Mouse (Mus musculus) embryo, embryonic 10.5 days (tissue): ENCODE measurements around the gene Lig1.
"Not testable (repeated sequence)": the region's sequence is repeated elsewhere in the genome, so short reads cannot be mapped to it uniquely, and the experiment has no call there.

Experiments
- DNase-seq: peaks from one replicate; pipeline ENCODE4 v3.0.0-alpha.2; 2015; ENCODE audit warnings: low spot score

Gene Lig1

DNA sequence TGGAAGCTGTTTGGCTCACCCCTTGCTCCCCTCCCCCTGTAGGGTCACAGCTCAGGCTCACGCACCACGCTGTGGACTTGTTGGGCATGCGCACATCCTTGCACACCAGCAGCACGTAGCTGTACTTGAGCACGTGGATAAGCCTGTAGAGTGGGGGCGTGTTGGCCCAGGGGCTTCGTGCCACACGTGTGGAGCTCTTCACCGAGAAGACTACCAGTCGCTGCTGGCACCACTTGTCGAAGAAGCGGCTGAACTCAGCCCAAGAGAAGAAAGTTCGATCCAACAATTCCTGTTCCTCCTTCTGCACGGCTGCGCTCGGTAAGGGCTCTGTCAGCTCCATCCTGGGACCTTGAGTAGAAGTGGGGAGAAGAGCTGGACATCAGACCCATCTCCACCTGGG lies at the start of gene Lig1:
Gene Lig1 (plus strand): TSS at position 203 of the 400 bp plus-strand sequence.
- no peak for DNase-seq

GRCm38 (mm10) chr7:13260746-13261700 lies 16.1 kb upstream of the Lig1 start:
- no peak for DNase-seq

DNA sequence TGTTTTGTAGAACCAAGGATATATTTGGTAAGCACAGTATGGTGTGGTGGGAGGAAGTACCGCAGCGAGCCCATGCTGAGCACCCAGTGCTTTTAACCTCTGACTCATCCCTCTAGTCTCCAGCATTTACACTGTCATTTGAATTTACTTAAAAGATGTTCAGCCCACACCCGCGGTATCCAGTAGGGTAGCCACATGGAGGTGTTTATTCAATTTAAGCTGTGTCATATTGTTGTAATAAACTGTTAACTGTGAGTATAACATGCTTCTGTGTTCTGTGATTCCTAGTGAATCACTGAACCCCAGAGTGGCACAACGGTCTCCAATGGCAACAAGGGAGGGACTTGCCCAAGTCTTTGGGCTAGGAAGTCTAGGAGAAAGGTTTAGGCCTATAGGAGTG lies 13.2 kb upstream of the Lig1 start:
- DNase-seq, result no peak

DNA sequence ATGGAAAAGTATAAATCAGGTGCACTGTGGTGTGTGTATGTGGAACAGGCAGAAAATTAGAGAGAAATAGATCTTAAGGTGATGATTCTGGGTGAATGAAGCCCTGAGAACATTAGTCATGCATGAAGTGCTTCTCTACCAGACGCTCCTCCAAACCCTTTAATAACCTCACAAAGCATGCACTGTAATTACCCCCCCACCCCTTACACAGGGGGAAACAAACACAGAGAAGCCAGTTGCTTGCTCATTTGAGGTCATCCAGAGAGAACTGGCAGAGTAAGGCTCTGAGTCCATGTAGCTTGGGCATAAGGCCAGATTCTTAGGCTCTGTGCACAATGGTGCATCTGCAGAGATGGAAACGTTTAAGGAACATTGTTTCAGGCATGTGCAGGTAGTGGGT lies 12.7 kb upstream of the Lig1 start:
- DNase-seq, result no peak

DNA sequence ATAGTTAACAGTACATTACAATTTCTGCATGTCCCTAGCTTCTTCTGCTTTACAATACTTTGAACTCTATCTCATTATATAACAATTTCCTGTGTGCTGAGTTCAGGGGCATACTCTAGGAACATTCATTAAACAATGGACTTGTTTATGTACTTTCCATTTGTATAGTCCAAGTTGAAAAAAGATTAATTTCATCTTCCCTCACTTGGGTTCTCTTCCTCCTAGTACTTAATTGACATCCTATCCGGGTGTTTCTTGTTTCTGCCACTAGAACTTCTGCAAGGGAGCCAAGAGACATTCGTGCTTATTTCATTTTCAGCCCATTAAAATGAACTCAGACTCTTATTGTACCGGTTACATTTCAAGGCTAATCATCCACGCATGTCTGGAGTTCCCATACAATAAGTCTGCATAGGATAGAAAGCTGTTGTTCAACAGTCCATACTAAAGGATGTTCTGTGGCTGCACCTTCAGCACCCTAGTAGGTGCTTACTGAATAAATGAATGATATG lies 8.3 kb upstream of the Lig1 start:
- DNase-seq, result no peak

DNA sequence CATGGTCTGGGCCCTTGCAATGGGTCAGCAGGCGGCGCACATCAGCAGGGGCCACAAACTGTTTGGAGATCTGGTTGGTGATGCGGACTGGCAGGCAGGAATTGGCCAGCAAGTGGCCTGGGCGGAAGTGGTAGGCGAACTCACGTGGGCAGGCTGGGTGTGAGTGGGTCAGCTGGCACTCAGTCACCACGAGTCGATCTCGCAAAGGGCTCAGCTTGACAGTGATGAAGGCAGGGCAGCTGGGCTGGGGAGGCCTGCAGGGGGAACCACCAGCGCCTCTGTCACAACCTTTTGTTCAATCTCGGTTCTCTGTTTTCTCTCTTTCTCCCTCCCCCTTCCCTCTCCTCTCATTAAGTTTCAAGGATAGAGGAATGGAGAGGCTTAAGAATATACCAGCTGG lies 7.7 kb upstream of the Lig1 start:
- no peak for DNase-seq

DNA sequence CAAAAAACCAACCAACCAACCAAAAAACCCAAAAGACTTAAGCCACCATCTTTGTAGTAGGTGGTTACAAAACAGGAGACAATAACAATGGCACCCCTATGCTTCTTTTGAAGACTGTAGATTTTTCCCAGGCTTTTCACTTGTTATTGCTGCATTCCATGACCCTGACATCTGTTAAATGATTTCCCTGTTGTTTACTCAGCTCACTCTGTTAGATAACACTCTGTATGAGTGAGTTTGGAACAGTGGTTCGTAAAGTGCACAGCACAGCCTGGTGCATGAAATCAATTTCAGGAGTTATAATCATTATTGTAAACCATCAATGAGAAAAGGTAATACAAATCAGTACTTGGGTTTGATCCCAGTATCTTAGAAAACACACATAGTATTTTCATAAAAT lies 5.4 kb upstream of the Lig1 start:
- no peak for DNase-seq

DNA sequence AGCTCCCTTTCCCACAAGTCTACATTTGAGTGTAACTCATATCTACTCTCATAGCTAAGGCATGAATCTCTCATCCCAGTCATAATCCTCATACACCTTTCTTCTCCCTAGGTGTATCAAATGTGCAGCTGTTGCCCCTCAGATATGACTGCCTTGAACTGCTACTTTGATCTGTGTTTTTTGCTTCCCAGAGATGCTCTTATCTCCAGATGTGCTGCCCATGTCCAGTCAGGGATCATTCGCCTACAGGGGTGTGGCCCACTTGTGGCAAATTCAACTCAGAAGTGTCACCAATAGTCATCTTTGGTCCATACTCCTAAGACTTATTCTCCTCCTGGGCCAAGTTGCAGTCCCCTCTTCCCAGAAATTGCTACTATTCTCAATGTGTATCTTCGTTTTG lies 750 bp downstream of the Lig1 start:
- no peak for DNase-seq

GRCm38 (mm10) chr7:13278308-13278891 lies 1.3 kb downstream of the Lig1 start, which contains the start of gene Zswim9:
Zswim9 (minus strand) TSS chr7:13278721.
- peak; percentile 96 for DNase-seq

- not testable (repeated sequence) for DNase-seq
Measured at GRCm38 (mm10) chr7:13278957-13279356, 1.9 kb downstream of the Lig1 start.

GRCm38 (mm10) chr7:13288621-13289020 lies 11.5 kb downstream of the Lig1 start:
- DNase-seq, result peak; percentile 64

DNA sequence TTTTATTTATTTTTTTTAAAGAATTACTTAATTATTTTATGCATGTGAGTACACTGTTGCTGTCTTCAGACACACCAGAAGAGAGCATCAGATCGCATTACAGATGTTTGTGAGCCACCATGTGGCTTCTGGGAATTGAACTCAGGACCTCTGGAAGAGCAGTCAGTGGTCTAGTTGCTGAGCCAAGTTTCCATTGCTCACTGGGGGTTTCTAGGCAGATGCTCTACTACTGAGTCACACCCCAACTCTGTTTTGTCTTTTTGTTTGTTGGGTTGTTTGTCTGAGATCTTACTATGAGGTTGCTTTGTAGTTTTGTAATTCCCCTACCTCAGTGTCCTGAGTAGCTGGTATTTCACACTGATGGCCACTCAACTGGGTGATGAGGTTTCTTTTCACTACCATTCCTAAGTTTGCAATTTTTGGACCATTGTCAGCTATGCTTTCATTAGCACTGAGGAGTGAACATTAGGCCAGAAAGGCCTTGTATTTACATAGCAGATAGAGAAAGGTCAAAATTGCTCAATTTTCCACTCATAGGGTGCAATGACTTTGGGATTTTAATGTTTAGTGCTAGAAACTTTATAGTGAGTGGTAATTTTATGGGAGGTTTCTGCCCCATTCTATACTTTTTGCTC lies 13.1 kb downstream of the Lig1 start:
- no peak for DNase-seq

GRCm38 (mm10) chr7:13291370-13291769 lies 14.3 kb downstream of the Lig1 start:
- no peak for DNase-seq

- no peak for DNase-seq
Measured at GRCm38 (mm10) chr7:13293878-13294855, 17.1 kb downstream of the Lig1 start.

- DNase-seq, result no peak
Measured at GRCm38 (mm10) chr7:13295256-13295655, 18.2 kb downstream of the Lig1 start.

- DNase-seq, result no peak
Measured at GRCm38 (mm10) chr7:13297636-13298035, 20.6 kb downstream of the Lig1 start.

- no peak for DNase-seq
Measured at GRCm38 (mm10) chr7:13298821-13299220, 21.7 kb downstream of the Lig1 start.

GRCm38 (mm10) chr7:13301643-13302042 lies 24.6 kb downstream of the Lig1 start:
- no peak for DNase-seq

GRCm38 (mm10) chr7:13302780-13303179 lies 25.7 kb downstream of the Lig1 start:
- no peak for DNase-seq

DNA sequence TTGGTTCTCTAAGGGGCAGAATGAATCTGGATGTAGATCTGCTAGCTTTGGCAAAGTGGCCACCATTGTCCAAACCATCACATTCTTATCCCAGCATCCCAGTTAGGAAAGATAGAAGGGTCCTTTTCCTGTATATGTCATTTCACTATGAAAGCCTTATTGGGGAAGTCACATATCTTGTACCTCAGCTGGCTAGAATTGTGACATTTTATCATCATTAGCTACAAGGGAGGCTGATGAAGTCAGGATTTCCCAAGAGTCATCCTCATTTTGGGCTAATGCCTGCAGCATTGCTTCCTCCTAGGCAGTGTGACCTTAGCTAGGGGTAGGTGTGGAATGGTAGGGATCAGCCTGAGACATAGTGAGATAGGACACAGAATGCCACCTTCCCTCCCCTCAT lies 26.3 kb downstream of the Lig1 start:
- no peak for DNase-seq

- no peak for DNase-seq
Measured at GRCm38 (mm10) chr7:13309407-13309806, 32.3 kb downstream of the Lig1 start.
